Mouse (Mus musculus) central nervous system, embryonic 11.5 days (tissue): ENCODE data around the gene Slfn3. TPM values are rescaled to one million over a fixed set of nuclear protein-coding genes. Genes with fewer than 3 reads are reported as not detected.

Experiments used
- polyA plus RNA-seq: library from polyadenylated mRNA; depleted of rRNA; stranded (reverse); fragments of >200 nt; gene quantifications from 2 replicates; pipeline ENCODE4 v1.2.3, GENCODE M21; 2012; rRNA removed

The Slfn3 gene
- 0.60 and 0.61 TPM in 2 replicates for polyA plus RNA-seq

DNA sequence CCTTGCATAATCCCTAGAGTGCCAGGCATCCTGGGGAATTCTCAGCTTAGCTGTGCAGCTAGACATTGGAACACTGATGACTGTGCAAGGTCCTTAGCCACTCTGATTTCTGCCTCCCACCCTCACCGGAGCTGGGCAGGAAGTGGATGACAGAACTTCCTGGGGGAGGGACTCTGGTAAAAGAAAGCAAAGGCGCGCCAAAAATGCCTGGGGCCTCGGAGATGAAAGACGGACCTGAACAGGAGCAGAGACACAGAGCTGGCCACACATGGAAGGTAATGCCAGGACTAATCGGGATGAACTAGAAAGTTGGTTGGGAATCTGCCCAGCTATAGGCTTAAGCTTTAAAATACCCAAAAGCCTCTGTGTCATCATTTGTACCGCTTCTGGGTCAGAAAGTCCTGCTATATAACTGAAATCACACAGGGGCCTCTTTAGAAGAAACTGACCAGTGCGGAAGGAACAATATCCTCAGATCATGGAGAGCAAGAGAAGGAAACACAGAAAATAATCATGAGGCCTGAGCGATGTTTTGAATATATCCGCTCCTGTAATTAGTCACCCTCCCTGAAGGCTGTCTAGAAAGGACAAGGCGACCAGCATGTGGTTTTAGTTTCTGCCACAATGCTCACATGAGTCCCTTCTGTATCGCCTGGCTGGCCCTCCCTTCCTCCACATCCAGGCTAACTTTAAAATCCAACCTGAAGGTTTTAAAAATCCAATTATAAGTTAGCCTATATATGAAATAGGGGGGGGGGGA, at the start of gene Slfn3:
Gene Slfn3, plus strand, starts transcription at position 197 of the 760 bp plus-strand sequence.

DNA sequence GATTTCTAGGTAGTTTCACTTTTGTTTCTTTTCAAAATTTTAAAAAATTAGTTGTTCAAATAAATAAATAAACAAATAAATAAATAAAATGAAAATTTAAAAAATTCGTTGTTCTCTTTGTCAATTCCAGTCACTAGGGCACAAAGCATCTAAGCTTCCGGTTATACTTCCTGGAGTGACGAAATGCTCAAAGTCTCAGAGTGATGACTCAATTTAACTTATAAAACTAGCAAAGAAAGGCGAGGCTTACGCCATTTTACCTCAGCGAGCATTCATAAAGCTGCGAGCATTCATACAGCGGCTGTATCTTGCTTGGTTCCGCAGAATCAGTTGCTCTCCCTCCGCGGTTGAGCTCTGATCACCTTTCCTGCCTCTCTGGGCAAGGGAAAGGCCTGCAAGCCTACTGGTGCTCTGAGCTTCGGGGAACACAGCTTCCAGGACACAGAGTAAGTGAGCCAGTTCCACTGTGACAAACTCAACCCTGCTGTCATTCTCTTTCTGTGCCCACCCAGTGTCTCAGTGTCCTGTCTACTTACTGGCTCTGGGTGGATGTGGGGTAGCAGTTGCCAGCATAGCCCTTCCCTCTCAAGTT, 16.1 kb upstream of the Slfn3 start, which contains the start of gene Slfn4:
Gene Slfn4, plus strand, starts transcription at position 239 of the 592 bp plus-strand sequence.

Other genes with a start within 250 kb of the Slfn3 start
- gene Slfn5, start 240.0 kb upstream of the Slfn3 start, polyA plus RNA-seq, result 0.71 and 0.74 TPM in 2 replicates
- gene Slfn9, start 199.5 kb upstream of the Slfn3 start, polyA plus RNA-seq, result 6.4 and 8.4 TPM in 2 replicates
- 0.17 and 0.22 TPM in 2 replicates for gene Slfn8, start 170.5 kb upstream of the Slfn3 start, polyA plus RNA-seq
- 1.1 and 1.7 TPM in 2 replicates for gene Slfn2, start 126.2 kb upstream of the Slfn3 start, polyA plus RNA-seq
- gene Slfn1, start 74.5 kb upstream of the Slfn3 start, polyA plus RNA-seq, result 0.02 TPM in 1 of 2 replicates, not detected in the other
- gene Slfn4, start 16.1 kb upstream of the Slfn3 start, polyA plus RNA-seq, result 0.02 TPM in 1 of 2 replicates, not detected in the other
- gene Slfn14, start 95.4 kb downstream of the Slfn3 start, polyA plus RNA-seq, result 0.47 and 0.87 TPM in 2 replicates
- 67.5 and 90.3 TPM in 2 replicates for gene Ap2b1, start 107.7 kb downstream of the Slfn3 start, polyA plus RNA-seq
- gene Pex12, start 111.3 kb downstream of the Slfn3 start, polyA plus RNA-seq, result 9.6 and 10.0 TPM in 2 replicates
- 13.3 TPM in 2 replicates for gene Rasl10b, start 217.8 kb downstream of the Slfn3 start, polyA plus RNA-seq
- 0.02 and 0.12 TPM in 2 replicates for gene Gas2l2, start 238.1 kb downstream of the Slfn3 start, polyA plus RNA-seq
- gene 1700020L24Rik, start 246.3 kb downstream of the Slfn3 start, polyA plus RNA-seq, result 0.48 and 0.51 TPM in 2 replicates